Mouse (Mus musculus) limb, embryonic 11.5 days (tissue): ENCODE data around the gene Sf3a2. TPM values are rescaled to one million over a fixed set of nuclear protein-coding genes. Genes with fewer than 3 reads are reported as not detected.
"Not testable (repeated sequence)": the region's sequence is repeated elsewhere in the genome, so short reads cannot be mapped to it uniquely, and the experiment has no call there.

Source experiments
- ATAC-seq: fragments of 200-750 bp; cut with Nextera tagmentation; 2 replicates; pipeline ENCODE4 v1.8.0; 2017; ENCODE audit warnings: low read depth; ENCODE audit not compliant: insufficient number of reproducible peaks, low FRiP score, low TSS enrichment
- DNase-seq: peaks from one replicate; pipeline ENCODE4 v3.0.0-alpha.2; 2015; ENCODE audit warnings: low spot score
- H3K27ac ChIP-seq: fragments of 300-500 bp; sonication (generic); replicated peaks from 2 replicates; pipeline ENCODE4 v1.5.1; 2014; ENCODE audit warnings: low read depth, mild to moderate bottlenecking, low read length
- H3K27me3 ChIP-seq: fragments of 300-500 bp; sonication (generic); 2 replicates; pipeline ENCODE4 v1.6.1; 2014; ENCODE audit warnings: mild to moderate bottlenecking, low read length, mixed read lengths; ENCODE audit not compliant: control insufficient read depth, insufficient read depth
- H3K36me3 ChIP-seq: fragments of 300-500 bp; sonication (generic); 2 replicates; pipeline ENCODE4 v1.6.1; 2014; ENCODE audit warnings: mild to moderate bottlenecking, low read length, moderate library complexity, mixed read lengths; ENCODE audit not compliant: control insufficient read depth, insufficient read depth
- H3K4me1 ChIP-seq: fragments of 300-500 bp; sonication (generic); 2 replicates; pipeline ENCODE4 v1.6.1; 2014; ENCODE audit warnings: low read length, mixed read lengths; ENCODE audit not compliant: control insufficient read depth, insufficient read depth
- H3K4me2 ChIP-seq: fragments of 300-500 bp; sonication (generic); 2 replicates; pipeline ENCODE4 v1.6.1; 2014; ENCODE audit warnings: low read depth, mild to moderate bottlenecking, moderate library complexity; ENCODE audit not compliant: severe bottlenecking
- H3K4me3 ChIP-seq: fragments of 300-500 bp; sonication (generic); 2 replicates; pipeline ENCODE4 v1.5.1; 2014; ENCODE audit warnings: low read depth, low read length
- H3K9ac ChIP-seq: fragments of 300-500 bp; sonication (generic); 2 replicates; pipeline ENCODE4 v1.6.1; 2014; ENCODE audit warnings: mild to moderate bottlenecking, low read length
- H3K9me3 ChIP-seq: fragments of 300-500 bp; sonication (generic); 2 replicates; pipeline ENCODE4 v1.6.1; 2016; ENCODE audit warnings: low read length; ENCODE audit not compliant: control insufficient read depth
- WGBS: fragments of 180-500 bp; shearing (Covaris S2); extraction: QIAGEN DNeasy Blood & Tissue Kit; methylation state at CpG from one replicate; pipeline ENCODE4 v1.1.7; 2014; 5-methylcytosine and 5-hydroxymethylcytosine counted together
- polyA plus RNA-seq: library from polyadenylated mRNA; unstranded; fragments of >200 nt; fragmentation: Nextera tagmentation; extraction: Ambion mirVana; gene quantifications from 2 replicates; pipeline ENCODE4 v1.2.1, GENCODE M21; 2014

Sf3a2 gene
- polyA plus RNA-seq, 1 experiment from 2014 or later, result 122 TPM

DNA sequence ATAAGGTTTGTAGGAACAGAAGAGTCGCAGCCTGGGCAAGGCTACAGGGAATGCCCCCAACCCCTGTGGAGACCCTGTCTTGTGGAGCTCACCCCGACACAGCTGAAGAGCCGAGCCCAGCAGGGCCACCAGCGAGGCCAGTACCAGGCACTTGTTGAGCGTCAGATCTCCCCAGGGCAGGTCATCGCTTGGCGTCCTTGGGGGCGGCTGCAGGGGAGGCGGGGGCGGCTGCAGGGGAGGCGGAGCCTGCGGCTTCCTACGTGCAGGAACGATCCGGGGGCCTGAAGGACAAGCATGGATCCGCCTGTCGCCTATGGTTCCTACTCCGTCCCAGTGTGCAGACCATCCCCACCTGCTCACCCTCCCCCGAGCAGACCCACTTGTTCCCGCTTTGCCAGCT, 12.1 kb downstream of the Sf3a2 start:
- peaks cover 21% of the 10 kb centered on the region for H3K27me3 ChIP-seq
- WGBS, result 5% methylated on average over 20 of the region's 20 CpGs
- peak overlapping the region; percentile 36 for H3K4me2 ChIP-seq
- H3K36me3 ChIP-seq, result peaks cover 8% of the 10 kb centered on the region; the same call in 1 of the 2 replicates
- no peak overlapping the region for H3K4me3 ChIP-seq
- peaks cover 30% of the 10 kb centered on the region for H3K4me1 ChIP-seq
- peak overlapping the region; percentile 22; the same call in 1 of the 2 replicates for H3K9ac ChIP-seq
- DNase-seq, result no peak
- no peak for ATAC-seq
- H3K9me3 ChIP-seq, result no peaks in the 10 kb centered on the region
- no peak overlapping the region for H3K27ac ChIP-seq

DNA sequence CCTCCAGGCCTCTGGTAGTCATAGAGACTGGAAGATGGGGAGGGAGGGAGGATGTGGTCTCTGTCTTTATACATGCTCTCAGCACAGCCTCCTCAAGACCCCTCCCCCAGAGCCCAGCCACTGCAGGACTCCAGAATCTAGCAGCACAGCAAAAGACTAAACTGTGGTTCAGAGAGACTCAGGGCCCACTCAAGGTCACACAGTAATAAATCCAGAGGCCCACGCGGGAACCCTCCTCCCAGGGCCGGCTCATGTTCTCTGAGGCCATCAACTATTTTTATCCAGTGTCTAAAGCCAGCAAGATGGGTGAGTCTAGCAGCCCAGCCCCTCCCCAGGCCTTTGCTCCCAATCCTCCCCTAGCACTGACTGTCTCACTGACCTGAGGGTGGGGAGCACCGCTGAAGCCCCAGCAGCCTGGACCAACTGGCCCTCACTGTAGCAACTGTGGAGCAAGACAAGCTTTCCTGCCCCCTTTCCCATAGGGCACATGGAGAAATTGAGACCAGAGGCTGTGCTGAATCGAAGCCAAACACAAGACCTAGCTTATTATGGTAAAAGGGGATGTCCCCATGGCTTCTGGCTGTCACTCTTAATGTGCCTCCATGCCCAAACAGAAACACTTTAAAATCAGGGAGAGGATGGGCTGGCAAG, 14.5 kb downstream of the Sf3a2 start:
- Histone ChIP-seq H3K4me3 (no peak overlapping the region), H3K9ac (no peak overlapping the region), H3K4me2 (no peak overlapping the region), H3K27me3 (peaks cover 14% of the 10 kb centered on the region), H3K27ac (no peak overlapping the region), H3K4me1 (peaks cover 15% of the 10 kb centered on the region), H3K36me3 (no peaks in the 10 kb centered on the region), H3K9me3 (no peaks in the 10 kb centered on the region)
- WGBS, result 67% methylated on average over 5 of the region's 5 CpGs
- ATAC-seq (no peak), DNase-seq (no peak)

DNA sequence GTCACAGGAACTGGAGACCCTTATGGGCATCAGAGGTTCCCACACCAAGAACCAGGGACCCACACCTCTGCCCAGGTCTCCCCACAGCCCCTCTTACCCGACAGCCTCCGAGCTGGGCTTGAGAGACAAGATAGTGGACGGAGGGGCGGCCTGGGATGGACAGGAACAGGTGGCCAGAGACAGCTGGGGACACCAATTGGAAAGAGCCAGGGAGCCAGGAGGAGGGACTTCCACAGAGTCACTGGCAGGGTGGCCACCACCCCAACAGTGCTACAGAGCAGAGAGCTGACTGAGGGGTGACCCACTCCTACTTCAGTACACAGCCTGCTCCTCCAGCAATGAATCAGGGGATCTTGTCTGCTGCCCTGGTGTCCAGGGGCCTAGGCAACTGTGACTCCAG, 15.4 kb downstream of the Sf3a2 start, which contains the start of gene Jsrp1:
TSS of gene Jsrp1 (minus strand) at position 133 of the 400 bp plus-strand sequence.
- Histone ChIP-seq H3K36me3 (no peaks in the 10 kb centered on the region), H3K9me3 (no peaks in the 10 kb centered on the region), H3K4me2 (no peak within 1 kb of the TSS), H3K9ac (no peak within 1 kb of the TSS), H3K27ac (no peak within 1 kb of the TSS), H3K4me3 (no peak within 1 kb of the TSS), H3K4me1 (peaks cover 8% of the 10 kb centered on the region), H3K27me3 (peaks cover 10% of the 10 kb centered on the region; the same call in 1 of the 2 replicates)
- DNase-seq, result no peak
- no peak for ATAC-seq
- WGBS, result 75% methylated on average over 4 of the region's 4 CpGs

DNA sequence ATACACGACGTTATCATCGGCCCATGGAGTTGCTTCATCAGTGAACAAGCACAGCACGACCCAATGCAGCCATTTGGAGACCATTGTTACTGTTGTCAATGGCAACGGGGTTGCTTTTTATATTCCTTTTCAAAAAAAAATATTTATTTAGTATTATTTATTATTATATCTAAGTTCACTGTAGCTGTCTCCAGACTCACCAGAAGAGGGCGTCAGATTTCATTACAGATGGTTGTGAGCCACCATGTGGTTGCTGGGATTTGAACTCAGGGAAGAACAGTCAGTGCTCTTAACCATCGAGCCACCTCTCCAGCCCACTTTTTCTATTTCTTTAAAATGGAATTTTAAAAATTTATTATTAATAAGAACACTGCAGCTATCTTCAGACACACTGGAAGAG, 16.8 kb downstream of the Sf3a2 start:
- Histone ChIP-seq H3K9me3 (no peaks in the 10 kb centered on the region), H3K4me3 (no peak overlapping the region), H3K27me3 (0 out of 2 replicates have a peak, but pooled peaks cover 2% of the 10 kb centered on the region), H3K4me2 (no peak overlapping the region), H3K27ac (no peak overlapping the region), H3K36me3 (no peaks in the 10 kb centered on the region), H3K9ac (no peak overlapping the region), H3K4me1 (peaks cover 2% of the 10 kb centered on the region; the same call in 1 of the 2 replicates)
- DNase-seq (no peak), ATAC-seq (no peak)
- 66% methylated on average over 7 of the region's 7 CpGs for WGBS

DNA sequence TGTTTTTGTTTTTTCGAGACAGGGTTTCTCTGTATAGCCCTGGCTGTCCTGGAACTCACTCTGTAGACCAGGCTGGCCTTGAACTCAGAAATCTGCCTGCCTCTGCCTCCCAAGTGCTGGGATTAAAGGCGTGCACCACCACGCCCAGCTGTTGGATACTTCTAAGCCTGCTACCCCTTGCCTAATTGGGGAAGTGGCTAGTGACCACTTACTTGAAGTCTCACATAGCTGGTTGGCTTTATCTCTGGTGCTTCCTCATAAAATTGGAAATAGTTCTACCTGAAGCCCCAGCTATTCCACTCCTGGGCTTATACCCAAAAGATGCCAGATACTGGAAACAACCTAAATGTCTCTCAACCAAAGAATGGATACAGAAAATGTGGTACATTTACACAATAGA, 18.3 kb downstream of the Sf3a2 start:
- WGBS, result 75% methylated on average over 3 of the region's 3 CpGs
- not testable (repeated sequence) for H3K4me1 ChIP-seq, ATAC-seq

DNA sequence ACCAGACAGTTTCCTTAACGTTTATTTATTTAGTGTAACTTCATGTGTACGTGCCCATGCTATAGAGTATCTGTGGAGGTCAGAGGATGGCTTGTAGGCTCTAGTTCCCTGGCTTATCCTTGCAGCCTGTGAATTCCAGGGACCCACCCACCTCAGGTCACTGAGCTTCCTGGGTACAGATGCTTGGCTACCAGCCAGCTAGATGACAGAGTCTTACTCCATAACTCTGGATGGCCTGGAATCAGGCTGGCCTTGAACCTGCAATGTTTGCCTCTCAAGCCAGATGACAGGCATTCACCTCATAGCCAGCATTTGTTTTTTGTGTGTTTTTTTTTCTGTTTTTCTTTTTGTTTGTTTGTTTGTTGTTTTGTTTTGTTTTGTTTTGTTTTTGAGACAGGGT, 19.2 kb downstream of the Sf3a2 start:
- 65% methylated on average over 2 of the region's 2 CpGs for WGBS
- Histone ChIP-seq H3K4me1 (no peaks in the 10 kb centered on the region), H3K27ac (no peak overlapping the region), H3K9me3 (no peaks in the 10 kb centered on the region), H3K27me3 (no peaks in the 10 kb centered on the region), H3K9ac (no peak overlapping the region), H3K36me3 (no peaks in the 10 kb centered on the region), H3K4me3 (no peak overlapping the region), H3K4me2 (no peak overlapping the region)
- ATAC-seq (no peak), DNase-seq (no peak)

More for the DNA sequence above, 18.3 kb downstream of the Sf3a2 start:
- H3K27me3 ChIP-seq, DNase-seq, H3K36me3 ChIP-seq, H3K27ac ChIP-seq, H3K4me3 ChIP-seq, H3K9ac ChIP-seq, H3K4me2 ChIP-seq, H3K9me3 ChIP-seq: not testable (repeated sequence)

DNA sequence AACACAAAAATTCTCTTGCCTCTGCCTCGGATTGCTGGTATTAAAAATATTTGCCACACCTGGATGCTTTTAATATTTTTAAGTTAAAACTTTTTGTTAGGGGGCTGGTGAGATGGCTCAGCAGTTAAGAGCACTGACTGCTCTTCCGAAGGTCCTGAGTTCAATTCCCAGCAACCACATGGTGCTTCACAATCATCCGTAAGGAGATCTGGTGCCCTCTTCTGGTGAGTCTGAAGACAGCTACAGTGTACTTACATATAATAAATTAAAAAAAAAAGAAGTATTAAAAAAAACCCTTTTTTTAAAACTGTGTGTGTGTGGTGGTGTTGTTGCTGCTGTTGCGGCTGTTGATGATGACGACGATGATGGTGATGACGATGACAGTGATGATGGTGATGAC, 20.0 kb downstream of the Sf3a2 start:
- DNase-seq, H3K27me3 ChIP-seq, ATAC-seq, H3K36me3 ChIP-seq, H3K9me3 ChIP-seq, H3K4me3 ChIP-seq, H3K4me1 ChIP-seq, H3K4me2 ChIP-seq, H3K27ac ChIP-seq, H3K9ac ChIP-seq: not testable (repeated sequence)
- WGBS, result 86% methylated on average over 7 of the region's 7 CpGs

DNA sequence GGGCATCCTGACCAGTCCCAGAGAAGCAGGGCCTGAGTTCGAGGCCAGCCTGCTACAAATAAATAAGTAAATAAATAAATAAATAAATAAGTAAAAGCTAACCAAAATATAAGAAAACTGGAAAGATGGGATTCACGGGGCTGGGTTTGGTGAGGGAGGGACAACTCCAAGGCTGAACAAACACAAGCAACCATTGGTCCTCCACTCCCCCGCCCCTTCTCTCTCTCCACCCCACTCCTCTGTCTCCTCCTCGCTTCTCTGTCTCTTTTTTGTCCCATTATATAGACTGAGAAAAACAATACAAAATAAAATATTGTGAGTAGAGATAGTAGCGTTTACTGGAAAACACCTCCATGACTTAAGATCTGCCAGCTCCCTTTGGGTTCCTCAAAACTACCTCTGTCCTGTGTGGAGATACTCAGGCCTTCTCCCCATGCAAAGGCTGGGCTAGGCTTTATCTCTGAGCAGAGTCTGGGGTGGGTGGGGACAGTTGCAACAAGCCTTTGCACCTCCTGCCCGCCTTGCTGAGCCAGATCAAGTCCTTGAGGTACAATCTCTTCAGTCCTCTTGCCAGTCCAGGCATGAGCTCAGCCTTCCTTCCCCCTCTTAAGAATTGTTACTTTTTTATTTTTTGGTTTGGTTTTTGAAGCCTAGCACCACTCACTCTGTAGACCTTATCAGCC, 20.7 kb downstream of the Sf3a2 start:
- no peaks in the 10 kb centered on the region for H3K36me3 ChIP-seq
- ATAC-seq, result no peak
- no peaks in the 10 kb centered on the region for H3K27me3 ChIP-seq
- no peak overlapping the region for H3K27ac ChIP-seq
- H3K9ac ChIP-seq, result 0 out of 2 replicates have a peak overlapping the region, but pooled peaks have one; percentile 12
- no peak overlapping the region for H3K4me3 ChIP-seq
- H3K4me1 ChIP-seq, result no peaks in the 10 kb centered on the region
- H3K9me3 ChIP-seq, result no peaks in the 10 kb centered on the region
- no peak overlapping the region for H3K4me2 ChIP-seq
- no peak for DNase-seq
- 59% methylated on average over 6 of the region's 6 CpGs for WGBS
